ENCODE assay signal across 8 mouse cellular contexts in the genomic region with DNA sequence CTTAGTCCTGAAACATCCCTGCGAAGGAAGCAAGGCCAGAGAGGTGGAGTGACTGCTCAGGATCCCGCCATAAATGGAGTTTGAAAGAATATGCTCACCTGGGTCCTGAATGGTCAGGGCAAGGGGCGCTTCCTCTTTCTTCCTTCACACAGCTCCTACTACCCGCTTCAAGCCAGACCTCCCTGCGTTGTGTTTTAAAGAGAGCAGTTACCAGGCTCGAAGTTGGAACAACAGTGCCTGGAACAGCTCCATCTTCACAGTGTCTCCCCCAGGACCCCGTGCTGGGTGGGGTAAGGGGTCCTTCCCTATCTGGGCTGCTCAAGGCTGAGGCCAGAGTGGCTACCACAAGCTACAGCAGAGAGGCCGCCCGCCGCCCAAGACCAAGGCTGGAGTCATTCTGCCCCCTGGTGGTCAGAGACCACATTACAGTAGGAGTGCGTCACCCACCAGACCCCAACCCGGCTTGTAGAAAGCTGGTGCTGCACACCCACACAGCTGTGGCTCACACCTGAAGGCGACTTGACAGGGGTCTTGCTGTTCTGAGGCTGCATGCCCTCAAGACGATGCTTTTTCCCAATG. TPM values are rescaled to one million over a fixed set of nuclear protein-coding genes. Genes with fewer than 3 reads are reported as not detected.
DNase-seq lines count a peak whose midpoint lies in the region; ATAC-seq lines count a peak whose summit lies in the region.

No protein-coding gene starts in this region.

- no peak overlapping the region for H3K4me3 ChIP-seq in forebrain, embryonic 10.5 days
- H3K4me3 ChIP-seq in forebrain, embryonic 12.5 days (replicated peaks): no peak overlapping the region

- H3K9me3 ChIP-seq in forebrain, embryonic 10.5 days: peaks cover 35% of the 10 kb centered on the region
- peaks cover 2% of the 10 kb centered on the region for H3K9me3 ChIP-seq in forebrain, embryonic 12.5 days

- H3K36me3 ChIP-seq in forebrain, embryonic 10.5 days (replicated peaks): no peaks in the 10 kb centered on the region
- H3K36me3 ChIP-seq in forebrain, embryonic 12.5 days (replicated peaks): no peaks in the 10 kb centered on the region

- peak overlapping the region; percentile 9; the same call in 1 of the 2 replicates for H3K27ac ChIP-seq in forebrain, embryonic 10.5 days
- no peak overlapping the region for H3K27ac ChIP-seq in forebrain, embryonic 12.5 days

- DNase-seq in forebrain, embryonic 10.5 days (ENCODE audit: extremely low spot score, low spot score): peak; percentile 87
- peak; percentile 87 for DNase-seq in embryo, embryonic 11 days
- peak; percentile 72 to 92 for DNase-seq in heart, adult 18-20 months
- peak; percentile 58 to 80 for DNase-seq in kidney, adult 8-10 months
- peak; percentile 72 for DNase-seq in liver
- DNase-seq in spleen, postnatal 4 days (ENCODE audit: low spot score in 2 of 2): peak; percentile 68 to 92

- peaks cover 84% of the 10 kb centered on the region for H3K4me1 ChIP-seq in forebrain, embryonic 10.5 days
- peaks cover 58% of the 10 kb centered on the region for H3K4me1 ChIP-seq in forebrain, embryonic 12.5 days

- ATAC-seq in forebrain, embryonic 12.5 days (ENCODE audit: low FRiP score): no peak
- peak; percentile 53 for ATAC-seq in monocyte, adult 5-6 weeks (replicated peaks; ENCODE audit: insufficient number of reproducible peaks, low FRiP score, low TSS enrichment, poor library complexity, severe bottlenecking)

- WGBS in forebrain, embryonic 10.5 days: 37% methylated on average over 14 of the region's 14 CpGs
- WGBS in forebrain, embryonic 12.5 days: 28% methylated on average over 14 of the region's 14 CpGs

- no peak overlapping the region for H3K9ac ChIP-seq in forebrain, embryonic 12.5 days

- peaks cover 78% of the 10 kb centered on the region for H3K27me3 ChIP-seq in forebrain, embryonic 10.5 days (ENCODE audit: poor library complexity, severe bottlenecking)
- peaks cover 76% of the 10 kb centered on the region for H3K27me3 ChIP-seq in forebrain, embryonic 12.5 days

- no peak overlapping the region for H3K4me2 ChIP-seq in forebrain, embryonic 12.5 days

RNA-seq across cellular contexts. Expression of a gene that starts 5.3 kb away (rescaled TPM):
- 194 and 230 TPM in 2 replicates for polyA plus RNA-seq in forebrain, embryonic 10.5 days (2016; fragmentation: Nextera tagmentation; extraction: Ambion mirVana)
- polyA plus RNA-seq in forebrain, embryonic 12.5 days (2016; fragmentation: Nextera tagmentation; extraction: Ambion mirVana): 326 and 351 TPM in 2 replicates
- 10 to 100 TPM; 22.9 to 30.2 TPM for total RNA-seq in heart, adult 18-20 months (2021)
- total RNA-seq in monocyte, adult 5-6 weeks (2017): 3.5 to 20.8 TPM (median 3.8 TPM) in 3 replicates

RNA-seq across cellular contexts. Expression of a gene that starts 7.3 kb away (rescaled TPM):
- polyA plus RNA-seq in forebrain, embryonic 10.5 days (2016; fragmentation: Nextera tagmentation; extraction: Ambion mirVana): 0.43 TPM in 2 replicates
- 0.26 and 0.27 TPM in 2 replicates for polyA plus RNA-seq in forebrain, embryonic 12.5 days (2016; fragmentation: Nextera tagmentation; extraction: Ambion mirVana)
- total RNA-seq in heart, adult 18-20 months (2021): under 1 TPM; 0.50 to 0.87 TPM
- 1.3 TPM in 1 of 3 replicates, not detected in the others for total RNA-seq in monocyte, adult 5-6 weeks (2017)

RNA-seq across cellular contexts. Expression of a gene that starts 36.8 kb away (rescaled TPM):
- 0.96 and 1.4 TPM in 2 replicates for polyA plus RNA-seq in forebrain, embryonic 10.5 days (2016; fragmentation: Nextera tagmentation; extraction: Ambion mirVana)
- polyA plus RNA-seq in forebrain, embryonic 12.5 days (2016; fragmentation: Nextera tagmentation; extraction: Ambion mirVana): 0.63 and 0.79 TPM in 2 replicates
- not detected for total RNA-seq in heart, adult 18-20 months (2021)
- total RNA-seq in monocyte, adult 5-6 weeks (2017): not detected in 3 replicates
